Mouse (Mus musculus) right cerebral cortex, postnatal 14 days (tissue): ENCODE measurements around the gene Actl6a.
"Not testable (repeated sequence)": the region's sequence is repeated elsewhere in the genome, so short reads cannot be mapped to it uniquely, and the experiment has no call there.

Experiments used
- DNase-seq: peaks from one replicate; pipeline ENCODE4 v3.0.0; 2022

The Actl6a gene

DNA sequence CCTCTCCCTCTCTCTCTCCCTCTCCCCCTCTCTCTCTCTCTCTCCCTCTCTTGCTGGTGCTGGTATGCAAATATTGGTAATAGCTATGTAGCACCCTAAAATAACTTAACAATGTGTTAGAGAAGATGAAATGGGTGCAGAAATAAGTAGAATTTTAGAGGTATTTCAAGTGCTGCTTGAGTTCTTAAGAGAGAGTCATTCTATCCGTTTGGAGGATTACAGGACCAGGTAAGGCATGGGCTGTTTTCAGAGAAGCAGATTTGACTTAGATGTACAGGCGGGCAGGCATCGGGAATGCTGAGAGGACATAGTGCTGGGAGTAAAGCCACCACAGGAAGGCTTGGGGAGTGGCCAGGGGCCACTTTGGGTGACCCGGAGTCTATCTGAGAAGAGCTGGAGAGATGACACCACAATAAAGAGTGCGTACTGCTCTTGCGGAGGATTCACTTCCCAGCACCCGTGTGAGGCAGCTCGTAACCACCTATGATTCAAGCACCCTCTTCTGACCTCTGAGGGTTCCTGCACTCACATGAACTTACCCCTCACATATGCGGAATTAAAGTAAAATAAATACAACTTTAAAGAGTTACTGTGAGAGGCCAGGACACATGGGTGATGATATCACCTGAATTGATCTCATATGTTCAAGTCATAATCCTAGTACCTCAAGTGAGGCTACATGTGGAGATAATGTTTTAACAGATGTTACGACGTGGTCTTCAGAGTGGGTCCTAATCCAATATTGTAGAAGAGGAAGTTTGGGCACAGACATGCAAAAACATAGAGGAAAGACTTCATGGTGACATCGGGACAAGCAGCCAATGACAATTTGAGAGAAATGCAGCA, 11.1 kb upstream of the Actl6a start:
- no peak for DNase-seq

DNA sequence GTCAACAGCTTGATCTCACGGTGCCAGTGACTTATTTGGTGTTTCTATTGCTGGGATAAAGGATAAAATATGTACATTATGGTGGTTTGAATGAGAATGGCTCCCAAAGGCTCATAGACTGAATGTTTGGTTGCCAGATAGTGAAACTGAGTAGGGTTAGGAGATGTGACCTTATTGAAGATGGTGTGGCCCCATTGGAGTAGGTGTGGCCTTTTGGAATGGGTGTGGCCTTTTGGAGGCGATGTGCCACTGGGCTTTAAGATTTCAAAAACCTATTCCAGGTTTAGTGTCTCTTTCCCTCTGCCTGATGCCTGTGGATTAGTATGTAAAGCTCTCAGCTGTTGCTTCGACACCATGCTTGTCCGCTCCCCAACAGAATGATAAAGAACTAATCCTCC, 10.5 kb upstream of the Actl6a start:
- DNase-seq = no peak

- peak; percentile 95 for DNase-seq
Measured at GRCm38 (mm10) chr3:32698228-32698863, 7.8 kb upstream of the Actl6a start.

GRCm38 (mm10) chr3:32704021-32704420, 2.1 kb upstream of the Actl6a start:
- DNase-seq = not testable (repeated sequence)

GRCm38 (mm10) chr3:32704632-32705031, 1.5 kb upstream of the Actl6a start:
- DNase-seq = not testable (repeated sequence)

DNA sequence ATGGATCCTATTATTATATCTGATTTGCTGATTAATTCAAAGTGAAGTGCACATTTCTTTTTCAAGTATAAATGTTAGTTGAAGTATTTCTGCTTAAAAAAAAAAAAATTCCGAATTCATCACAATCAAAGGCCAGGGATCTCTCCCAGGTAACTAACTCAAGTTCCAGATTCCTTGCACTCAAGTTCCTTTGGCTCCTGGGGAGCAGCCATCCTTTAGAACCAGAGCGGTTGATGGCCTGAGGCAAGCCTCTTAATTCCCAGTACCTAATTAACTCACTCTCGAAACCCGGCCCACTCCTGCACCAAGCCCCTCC, 1.9 kb downstream of the Actl6a start:
- no peak for DNase-seq

DNA sequence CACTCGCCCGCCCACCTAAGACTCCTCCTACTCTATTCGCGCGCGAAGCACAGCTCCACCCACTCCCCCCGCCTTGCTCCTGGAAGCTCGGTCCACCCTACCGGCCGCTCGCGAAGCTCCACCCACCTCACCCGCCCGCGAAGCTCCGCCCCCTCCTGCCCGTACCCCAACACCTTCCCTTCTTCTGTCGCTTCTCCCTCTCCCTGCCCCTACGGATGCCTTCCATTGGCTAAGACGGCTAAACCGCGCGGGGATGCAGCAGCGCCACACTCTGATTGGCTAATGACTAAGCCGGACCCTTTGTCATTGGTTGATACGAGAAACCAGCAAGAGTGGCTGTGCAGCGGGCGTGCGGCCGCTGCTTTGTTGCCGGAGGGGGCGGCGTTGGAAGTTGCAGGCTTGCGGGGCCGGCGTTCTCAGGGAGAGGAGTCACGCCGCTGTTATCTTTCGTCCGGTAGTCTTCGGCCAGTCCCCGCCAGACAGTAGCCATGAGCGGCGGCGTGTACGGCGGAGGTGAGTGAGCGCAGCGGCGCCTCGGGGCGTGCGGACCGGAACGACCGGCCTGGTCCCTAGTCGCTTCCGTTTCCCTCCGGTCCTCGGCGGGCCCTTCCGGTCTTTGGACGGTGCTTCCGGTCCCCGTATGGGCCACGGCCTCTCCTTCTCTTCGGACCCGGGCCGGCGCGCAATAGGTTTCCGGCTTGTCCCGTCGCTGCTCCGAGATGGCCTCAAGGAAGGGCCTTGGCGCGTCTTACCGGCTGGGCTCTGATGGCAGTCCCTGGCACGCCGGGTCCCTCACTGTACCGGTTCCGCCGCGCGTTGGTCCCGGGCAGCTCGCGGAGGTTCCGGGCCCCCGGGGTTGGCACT, 2.5 kb downstream of the Actl6a start:
- peak; percentile 97 for DNase-seq

DNA sequence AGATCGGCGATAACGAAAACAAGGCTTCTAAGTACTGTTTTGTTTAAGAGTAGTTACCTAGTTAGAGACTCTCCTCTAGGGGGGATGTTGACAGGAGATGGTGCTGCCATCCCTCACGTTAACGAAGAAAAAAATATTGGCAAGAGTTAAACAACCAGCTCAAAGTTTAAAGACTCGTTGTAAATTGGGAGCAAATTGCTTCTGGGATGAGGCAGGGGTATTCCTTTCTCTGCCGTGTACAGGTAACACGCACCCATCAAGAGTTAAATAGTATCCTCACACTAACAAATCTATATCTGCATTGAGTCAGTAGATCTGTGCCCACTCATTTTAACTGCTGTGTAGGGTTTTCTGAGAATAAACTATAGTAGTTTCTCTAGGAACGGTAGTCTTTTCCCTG, 3.3 kb downstream of the Actl6a start:
- no peak for DNase-seq

DNA sequence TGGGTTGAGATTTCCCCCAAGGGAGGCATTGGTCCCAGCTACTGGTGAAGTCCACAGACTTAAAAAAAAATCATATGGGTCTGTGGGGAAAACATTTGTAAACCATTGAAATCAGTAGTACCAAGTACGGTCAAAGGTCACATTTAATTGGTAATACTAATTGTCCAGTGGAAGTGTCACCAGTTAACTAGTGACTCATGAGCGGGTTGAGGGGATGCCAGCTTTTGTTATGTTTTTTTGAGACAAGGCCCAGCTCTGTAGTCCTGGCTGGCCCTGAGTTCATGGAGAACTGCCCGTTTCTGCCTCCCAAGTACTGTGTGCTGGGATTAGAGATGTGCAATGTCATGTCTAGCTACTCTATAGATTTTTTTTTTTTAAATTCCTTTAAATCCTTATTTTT, 7.6 kb downstream of the Actl6a start:
- no peak for DNase-seq

- DNase-seq = not testable (repeated sequence)
Measured at GRCm38 (mm10) chr3:32717403-32717802, 11.3 kb downstream of the Actl6a start.

DNA sequence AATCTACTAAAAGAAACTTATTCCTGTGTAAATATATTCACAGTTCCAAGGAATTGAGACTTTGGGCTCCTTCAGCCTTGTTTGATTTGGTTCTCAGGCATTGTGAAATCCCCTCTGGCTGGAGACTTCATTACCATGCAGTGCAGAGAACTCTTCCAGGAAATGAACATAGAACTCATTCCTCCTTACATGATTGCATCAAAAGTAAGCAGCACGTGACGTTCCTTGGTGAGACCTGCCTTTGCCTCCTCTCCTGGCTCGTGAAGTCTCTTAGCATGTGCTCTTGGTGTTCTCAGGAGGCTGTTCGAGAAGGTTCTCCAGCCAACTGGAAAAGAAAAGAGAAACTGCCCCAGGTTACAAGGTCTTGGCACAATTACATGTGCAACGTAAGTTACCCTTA, 12.2 kb downstream of the Actl6a start:
- DNase-seq = no peak

DNA sequence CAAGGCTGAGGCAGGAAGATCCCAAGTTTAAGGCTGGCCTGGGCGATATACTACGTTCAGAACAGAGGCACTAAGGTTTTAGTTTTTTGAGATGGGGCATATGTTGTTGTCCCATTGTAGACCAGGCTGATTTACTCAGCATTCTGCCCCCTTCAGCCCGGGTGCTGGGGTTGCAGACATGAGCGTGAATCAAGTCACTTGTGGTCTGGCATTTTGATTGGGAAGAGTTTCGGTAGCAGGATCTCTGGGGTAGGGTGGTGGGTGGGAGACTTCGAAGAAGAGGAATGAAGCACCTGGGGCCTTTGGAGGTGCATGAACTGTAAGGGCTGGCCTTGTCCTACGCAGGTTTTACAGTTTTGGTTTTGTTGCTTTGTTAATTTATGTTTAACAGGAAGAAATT, 18.1 kb downstream of the Actl6a start:
- DNase-seq = no peak

DNA sequence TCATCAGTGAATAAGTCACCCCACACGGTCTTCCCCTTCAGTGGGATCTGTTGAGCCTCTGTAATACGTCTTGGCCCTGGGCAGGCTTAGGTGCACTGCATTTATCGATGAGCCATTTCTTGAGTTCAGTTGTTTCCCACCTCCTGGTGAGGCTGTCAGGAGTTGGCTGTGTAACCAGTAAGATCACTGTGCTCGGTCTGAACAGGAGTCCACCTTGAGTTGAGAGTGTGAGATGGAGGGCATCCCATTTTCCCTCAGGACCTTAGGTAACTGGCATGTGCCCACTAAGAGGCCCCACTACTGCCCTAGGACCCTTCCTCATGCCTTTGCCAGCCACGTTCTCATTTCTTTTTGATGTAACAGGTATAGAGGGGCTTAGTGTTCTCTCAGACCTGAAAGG, 19.9 kb downstream of the Actl6a start:
- no peak for DNase-seq

DNA sequence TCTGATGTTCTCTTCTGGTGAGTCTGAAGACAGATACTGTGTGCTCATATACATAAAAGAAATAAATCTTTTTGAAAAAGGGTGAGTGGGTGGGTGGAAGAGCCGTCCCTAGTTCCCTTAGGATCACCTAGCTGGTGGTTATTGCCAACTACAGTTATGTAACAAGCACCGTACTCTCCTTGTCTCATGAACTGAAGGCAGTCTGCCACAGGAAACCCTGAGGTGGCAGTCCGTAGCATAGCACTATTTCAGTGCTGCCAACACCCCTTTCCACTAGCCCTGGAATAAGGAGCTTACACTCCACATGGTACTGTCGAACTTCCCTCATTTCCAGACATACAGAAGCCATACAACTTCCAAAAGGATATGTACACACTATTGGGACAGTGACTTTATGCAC, 21.8 kb downstream of the Actl6a start:
- DNase-seq = no peak

GRCm38 (mm10) chr3:32736244-32737171, 30.4 kb downstream of the Actl6a start, which contains the start of gene Ndufb5:
TSS of gene Ndufb5 (plus strand) at chr3:32736990.
- peak; percentile 96 for DNase-seq

DNA sequence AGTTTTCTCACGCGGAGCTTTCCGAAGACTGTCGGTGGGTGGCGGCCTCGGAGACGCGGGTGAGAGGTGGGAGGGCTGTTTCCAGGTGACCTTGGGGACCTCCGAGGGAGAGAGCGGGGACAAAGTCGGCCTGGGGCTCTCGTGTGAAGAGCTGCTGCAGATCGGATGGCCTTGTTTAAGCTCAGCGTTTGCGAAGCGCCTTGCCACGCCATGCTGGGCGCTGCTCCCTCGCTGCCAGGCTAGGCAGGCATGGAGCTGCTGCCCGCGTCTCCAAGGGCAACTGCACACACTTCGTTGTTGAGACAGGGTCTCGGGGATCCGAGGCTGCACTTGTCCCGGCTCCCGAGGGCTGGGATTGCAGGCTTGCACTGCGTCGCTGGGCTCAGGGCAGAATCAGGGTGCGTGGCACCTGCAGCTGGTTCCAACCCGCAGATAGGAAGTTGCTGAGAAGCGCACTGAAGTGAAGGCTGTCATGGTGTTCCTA, 31.1 kb downstream of the Actl6a start, which contains the start of gene Mrpl47:
Gene Mrpl47 (minus strand): TSS at position 434 of the 484 bp plus-strand sequence.
- DNase-seq = no peak

- no peak for DNase-seq
Measured at GRCm38 (mm10) chr3:32738549-32738948, 32.5 kb downstream of the Actl6a start.

- DNase-seq = no peak
Measured at GRCm38 (mm10) chr3:32742276-32742780, 36.2 kb downstream of the Actl6a start.

DNA sequence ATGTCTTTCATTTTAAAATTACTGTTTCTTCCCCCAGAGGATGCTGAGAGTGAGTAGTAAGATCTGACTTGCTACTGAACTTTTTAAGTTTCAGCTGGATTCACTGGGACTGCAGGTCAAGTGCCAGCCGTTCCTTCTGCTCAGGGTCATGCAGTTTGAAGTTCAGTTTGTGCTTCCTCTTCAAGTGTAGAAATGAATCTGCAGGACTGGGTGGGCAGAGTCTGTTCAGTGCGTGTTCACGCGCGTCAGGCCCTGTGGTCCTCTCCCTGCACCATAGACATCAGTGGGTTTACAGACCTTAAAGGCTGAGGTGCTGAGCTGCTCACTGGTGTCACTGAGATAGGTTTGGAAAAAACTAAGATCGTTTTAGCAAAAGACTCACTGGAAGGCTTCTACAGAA, 38.9 kb downstream of the Actl6a start:
- no peak for DNase-seq

- DNase-seq = not testable (repeated sequence)
Measured at GRCm38 (mm10) chr3:32745426-32745825, 39.3 kb downstream of the Actl6a start.

DNA sequence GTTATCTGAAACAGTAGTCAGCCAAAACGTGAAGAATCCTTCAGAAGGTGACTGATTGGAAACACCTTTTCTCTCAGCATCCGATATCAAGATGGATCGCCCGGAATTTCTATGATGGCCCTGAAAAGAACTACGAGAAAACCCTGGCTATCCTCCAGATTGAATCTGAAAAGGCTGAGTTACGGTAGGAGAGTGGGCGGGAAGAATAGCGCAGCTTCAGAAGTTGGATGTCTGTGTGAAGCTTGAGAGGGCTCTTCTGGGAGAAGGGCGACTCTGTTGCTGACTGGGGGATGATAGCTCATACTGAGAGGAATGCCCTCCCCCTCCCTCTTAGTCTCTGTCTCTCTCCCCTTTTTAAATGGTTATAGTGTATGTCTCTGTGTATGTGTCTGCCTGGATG, 42.3 kb downstream of the Actl6a start:
- DNase-seq = no peak
